Mouse (Mus musculus) midbrain, postnatal 0 days (tissue): ENCODE results near the gene Rbpjl. TPM values are rescaled to one million over a fixed set of nuclear protein-coding genes. Genes with fewer than 3 reads are reported as not detected.
A peak's percentile ranks its signal among the peaks of the same experiment; 100 is the strongest.

Experiments used
- ATAC-seq: fragments of 200-750 bp; cut with Nextera tagmentation; 2 replicates; pipeline ENCODE4 v1.8.0; 2017; ENCODE audit warnings: moderate number of reproducible peaks, mild to moderate bottlenecking, moderate TSS enrichment, moderate library complexity; ENCODE audit not compliant: low FRiP score
- DNase-seq: peaks from one replicate; pipeline ENCODE4 v3.0.0-alpha.2; 2015; ENCODE audit warnings: low spot score
- H3K27ac ChIP-seq: fragments of 300-500 bp; sonication (generic); 2 replicates; pipeline ENCODE4 v1.5.1; 2014; ENCODE audit warnings: low read depth, mild to moderate bottlenecking, low read length, mixed read lengths
- H3K27me3 ChIP-seq: fragments of 300-500 bp; sonication (generic); 2 replicates; pipeline ENCODE4 v1.6.1; 2014; ENCODE audit warnings: low read length, control low read depth, mixed read lengths; ENCODE audit not compliant: insufficient read depth
- H3K36me3 ChIP-seq: fragments of 300-500 bp; sonication (generic); 2 replicates; pipeline ENCODE4 v1.6.1; 2014; ENCODE audit warnings: low read length, control low read depth, mixed read lengths; ENCODE audit not compliant: insufficient read depth
- H3K4me1 ChIP-seq: fragments of 300-500 bp; sonication (generic); 2 replicates; pipeline ENCODE4 v1.6.1; 2014; ENCODE audit warnings: mild to moderate bottlenecking, control low read depth, antibody characterized with exemption, low read length, mixed read lengths; ENCODE audit not compliant: insufficient read depth
- H3K4me2 ChIP-seq: fragments of 300-500 bp; sonication (generic); 2 replicates; pipeline ENCODE4 v1.6.1; 2014; ENCODE audit warnings: low read depth, mild to moderate bottlenecking, low read length, mixed read lengths; ENCODE audit not compliant: poor library complexity, severe bottlenecking
- H3K4me3 ChIP-seq: fragments of 300-500 bp; sonication (generic); 2 replicates; pipeline ENCODE4 v1.5.1; 2014; ENCODE audit warnings: low read depth, mild to moderate bottlenecking, low read length, moderate library complexity
- H3K9ac ChIP-seq: fragments of 300-500 bp; sonication (generic); replicated peaks from 2 replicates; pipeline ENCODE4 v1.6.1; 2014; ENCODE audit warnings: mild to moderate bottlenecking, low read length, moderate library complexity, mixed read lengths; ENCODE audit not compliant: poor library complexity, severe bottlenecking
- H3K9me3 ChIP-seq: fragments of 300-500 bp; sonication (generic); 2 replicates; pipeline ENCODE4 v1.6.1; 2016; ENCODE audit warnings: low read length, control low read depth
- CTCF ChIP-seq: IDR thresholded peaks from 2 replicates; pipeline ENCODE4 v1.5.1; 2016; ENCODE audit warnings: antibody characterized with exemption, mild to moderate bottlenecking
- WGBS: fragments of 180-500 bp; shearing (Covaris S2); extraction: QIAGEN DNeasy Blood & Tissue Kit; methylation state at CpG from one replicate; pipeline ENCODE4 v1.1.7; 2014; 5-methylcytosine and 5-hydroxymethylcytosine counted together
- polyA plus RNA-seq: library from polyadenylated mRNA; unstranded; fragments of >200 nt; fragmentation: Nextera tagmentation; extraction: Ambion mirVana; gene quantifications from 2 replicates; pipeline ENCODE4 v1.2.1, GENCODE M21; 2015
- total RNA-seq: library from RNA; depleted of rRNA; stranded (reverse); fragments of >200 nt; gene quantifications from 2 replicates; pipeline ENCODE4 v1.2.3, GENCODE M21; 2014; rRNA removed

Rbpjl gene
- total RNA-seq (0.77 TPM in 1 of 2 replicates, not detected in the other), polyA plus RNA-seq (0.04 TPM in 1 of 2 replicates, not detected in the other)

GRCm38 (mm10) chr2:164402906-164403305 is at the start of gene Rbpjl:
Gene Rbpjl (plus strand): TSS chr2:164403141.
- peaks cover 80% of the 10 kb centered on the region for H3K27me3 ChIP-seq
- H3K4me1 ChIP-seq, result no peaks in the 10 kb centered on the region; the same call in 1 of the 2 replicates
- H3K36me3 ChIP-seq, result no peaks in the 10 kb centered on the region
- no peak for ATAC-seq
- no peaks in the 10 kb centered on the region for H3K9me3 ChIP-seq
- peak; percentile 77 for DNase-seq
- TF ChIP-seq CTCF, result peak; percentile 83
- H3K9ac ChIP-seq, result no peak within 1 kb of the TSS
- no peak within 1 kb of the TSS for H3K4me3 ChIP-seq
- H3K4me2 ChIP-seq, result no peak within 1 kb of the TSS
- no peak within 1 kb of the TSS for H3K27ac ChIP-seq
- WGBS, result 5% methylated on average over 16 of the region's 17 CpGs

GRCm38 (mm10) chr2:164353356-164353755 is 49.6 kb upstream of the Rbpjl start:
- H3K27me3 ChIP-seq, result no peaks in the 10 kb centered on the region
- DNase-seq (no peak), ATAC-seq (no peak)
- H3K27ac ChIP-seq, result no peak overlapping the region
- 96% methylated on average over 11 of the region's 11 CpGs for WGBS
- no peak overlapping the region for H3K4me3 ChIP-seq
- no peak for TF ChIP-seq CTCF
- no peak overlapping the region for H3K9ac ChIP-seq
- no peaks in the 10 kb centered on the region for H3K4me1 ChIP-seq
- H3K4me2 ChIP-seq, result no peak overlapping the region
- H3K9me3 ChIP-seq, result no peaks in the 10 kb centered on the region
- H3K36me3 ChIP-seq, result no peaks in the 10 kb centered on the region

DNA sequence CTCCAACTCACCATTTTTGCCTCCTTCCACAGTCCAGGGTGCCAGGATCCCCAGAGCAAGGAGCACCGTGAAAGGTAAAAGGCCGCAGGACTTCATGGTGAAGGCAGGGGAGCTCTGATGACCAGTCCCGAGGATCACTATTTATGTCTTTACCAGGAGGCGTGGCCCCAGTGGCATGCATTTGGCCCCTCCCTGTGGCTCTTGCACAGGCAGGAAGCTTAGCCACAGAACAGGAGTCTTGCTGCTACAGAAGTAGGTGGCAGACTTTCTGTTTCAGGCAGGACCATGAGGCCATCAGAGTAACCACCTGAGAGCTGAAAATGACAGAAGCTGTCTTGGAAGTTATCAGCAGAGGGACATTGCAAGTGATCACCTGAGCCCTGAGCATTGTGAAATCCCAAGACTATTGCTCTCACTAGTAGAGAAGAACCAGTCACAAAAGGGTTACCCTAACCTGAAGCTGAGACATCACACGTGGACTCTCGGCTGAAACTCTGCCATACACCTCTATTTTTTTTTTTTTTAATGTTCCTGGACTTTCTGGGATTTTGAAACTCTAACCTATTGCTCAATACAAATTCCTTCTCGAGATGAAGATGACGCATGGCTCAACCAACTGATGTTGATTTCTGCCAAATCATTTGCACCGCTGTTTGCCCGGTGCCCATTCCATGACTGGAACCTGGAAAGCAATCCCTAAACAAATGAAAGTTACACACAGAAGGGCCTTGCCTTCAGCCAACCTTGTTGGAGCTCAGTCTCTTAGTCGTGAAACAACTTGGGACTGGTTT is 46.6 kb upstream of the Rbpjl start:
- no peak overlapping the region for H3K4me2 ChIP-seq
- ATAC-seq (no peak), DNase-seq (no peak)
- H3K27me3 ChIP-seq, result no peaks in the 10 kb centered on the region
- H3K9me3 ChIP-seq, result no peaks in the 10 kb centered on the region
- H3K36me3 ChIP-seq, result no peaks in the 10 kb centered on the region
- H3K4me3 ChIP-seq, result no peak overlapping the region
- TF ChIP-seq CTCF, result no peak
- no peak overlapping the region for H3K9ac ChIP-seq
- no peak overlapping the region for H3K27ac ChIP-seq
- H3K4me1 ChIP-seq, result no peaks in the 10 kb centered on the region
- 75% methylated on average over 11 of the region's 11 CpGs for WGBS

GRCm38 (mm10) chr2:164358373-164358772 is 44.6 kb upstream of the Rbpjl start:
- no peaks in the 10 kb centered on the region for H3K36me3 ChIP-seq
- ATAC-seq, result no peak
- no peak overlapping the region for H3K9ac ChIP-seq
- no peaks in the 10 kb centered on the region for H3K4me1 ChIP-seq
- no peak overlapping the region for H3K4me3 ChIP-seq
- TF ChIP-seq CTCF, result peak; percentile 30
- DNase-seq, result no peak
- 85% methylated on average over 3 of the region's 3 CpGs for WGBS
- H3K4me2 ChIP-seq, result no peak overlapping the region
- H3K27ac ChIP-seq, result no peak overlapping the region
- H3K9me3 ChIP-seq, result no peaks in the 10 kb centered on the region
- no peaks in the 10 kb centered on the region for H3K27me3 ChIP-seq

- H3K9ac ChIP-seq, result no peak overlapping the region
- 87% methylated on average over 5 of the region's 5 CpGs for WGBS
- no peaks in the 10 kb centered on the region for H3K9me3 ChIP-seq
- H3K27me3 ChIP-seq, result no peaks in the 10 kb centered on the region
- H3K4me2 ChIP-seq, result no peak overlapping the region
- no peak overlapping the region for H3K27ac ChIP-seq
- no peaks in the 10 kb centered on the region for H3K4me1 ChIP-seq
- no peak overlapping the region for H3K4me3 ChIP-seq
- no peak for ATAC-seq
- H3K36me3 ChIP-seq, result no peaks in the 10 kb centered on the region
- no peak for TF ChIP-seq CTCF
- DNase-seq, result no peak
These were observed 43.9 kb upstream of the Rbpjl start for GRCm38 (mm10) chr2:164359031-164359430.

DNA sequence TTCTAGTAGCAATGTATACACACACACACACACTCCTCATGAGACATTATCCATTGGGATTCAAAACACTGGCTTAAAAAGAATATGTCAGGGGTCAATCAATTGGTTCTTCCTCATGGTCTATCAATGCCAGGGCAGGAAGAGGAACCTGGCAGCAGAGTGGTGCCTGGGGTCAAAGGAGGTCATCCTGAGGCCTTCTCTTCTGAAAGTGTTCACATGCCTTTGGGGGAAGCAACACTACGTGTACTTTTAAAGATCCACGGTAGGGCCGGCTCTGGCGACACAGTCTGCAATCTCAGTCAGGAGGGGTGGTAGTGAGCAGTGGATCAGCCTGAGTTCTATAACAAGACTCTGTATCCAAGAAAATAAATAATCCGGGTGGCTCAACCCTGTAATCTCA is 43.3 kb upstream of the Rbpjl start:
- Histone ChIP-seq H3K4me1 (no peaks in the 10 kb centered on the region), H3K4me2 (no peak overlapping the region), H3K36me3 (no peaks in the 10 kb centered on the region), H3K27ac (no peak overlapping the region), H3K9me3 (no peaks in the 10 kb centered on the region), H3K4me3 (no peak overlapping the region), H3K27me3 (no peaks in the 10 kb centered on the region), H3K9ac (no peak overlapping the region)
- ATAC-seq (no peak), DNase-seq (no peak)
- TF ChIP-seq CTCF, result no peak
- 76% methylated on average over 5 of the region's 5 CpGs for WGBS
